Mouse (Mus musculus) spleen, adult 18-20 months (tissue): ENCODE results near the gene Dysf.
"Not testable (repeated sequence)": the region's sequence is repeated elsewhere in the genome, so short reads cannot be mapped to it uniquely, and the experiment has no call there.

ENCODE experiments used
- DNase-seq, 2 experiments: peaks; one replicate each; pipeline ENCODE4 v3.0.0; 2022; ENCODE audit warnings: mixed read lengths in 2 of 2

Gene Dysf

GRCm38 (mm10) chr6:84008363-84009171 lies at the start of gene Dysf:
Gene Dysf (plus strand): TSS chr6:84008590.
- no peak for DNase-seq

DNA sequence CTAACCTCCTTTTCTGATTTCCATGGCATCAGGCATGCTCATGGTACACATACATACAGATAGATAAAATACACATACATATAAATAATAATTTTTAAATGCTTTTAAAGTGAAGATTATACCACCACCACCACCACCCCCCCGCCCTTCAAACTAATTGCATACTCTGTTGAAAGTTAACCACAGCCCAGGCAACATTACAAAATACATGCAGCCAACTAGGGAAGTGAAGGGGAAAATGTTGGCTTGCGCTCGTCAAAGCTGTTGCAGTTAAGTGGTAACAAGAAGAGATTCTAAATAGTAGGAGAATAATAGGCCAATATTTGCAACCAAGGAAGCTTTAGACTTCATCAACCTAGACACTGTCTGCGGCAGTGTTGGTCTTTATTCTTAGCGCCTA lies 20.7 kb upstream of the Dysf start:
- no peak for DNase-seq

DNA sequence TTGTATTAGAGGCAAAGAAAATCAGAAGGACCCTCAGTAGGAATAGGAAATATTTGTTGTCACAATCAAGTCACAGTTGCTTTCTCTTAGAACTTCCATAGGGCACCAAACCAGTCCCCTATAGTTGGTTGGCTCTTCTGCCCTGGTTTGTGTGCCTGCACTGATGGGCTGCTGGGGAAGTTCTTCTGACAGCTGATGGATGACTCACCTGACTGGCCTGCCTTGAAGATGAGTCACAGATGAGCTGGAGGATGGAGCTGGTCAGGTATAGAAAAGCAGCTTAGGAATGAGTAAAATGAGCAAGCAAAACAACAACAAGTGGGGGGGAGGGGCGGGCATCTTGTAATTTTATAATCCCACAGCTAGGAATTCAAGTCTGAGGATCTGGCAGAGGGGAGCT lies 5.7 kb upstream of the Dysf start:
- DNase-seq: no peak

DNA sequence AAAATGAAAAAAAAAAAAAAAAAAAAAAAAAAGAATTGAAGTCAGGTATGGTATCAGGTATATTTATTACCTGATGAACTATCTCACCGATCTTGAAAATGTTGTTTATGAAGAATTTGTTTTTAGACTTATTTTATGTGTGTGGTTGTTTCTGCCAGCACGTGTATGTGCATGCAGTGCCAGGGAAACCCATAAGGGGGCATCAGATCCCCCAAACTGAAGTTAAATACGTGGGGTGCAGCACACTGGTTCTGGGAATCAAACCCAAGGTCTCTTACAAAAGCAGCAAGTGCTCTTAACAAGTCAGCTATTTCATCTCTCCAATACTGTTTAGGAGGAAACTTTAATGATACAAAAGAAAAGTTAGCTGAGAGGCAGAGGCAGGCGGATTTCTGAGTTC lies 4.1 kb upstream of the Dysf start:
- no peak for DNase-seq

DNA sequence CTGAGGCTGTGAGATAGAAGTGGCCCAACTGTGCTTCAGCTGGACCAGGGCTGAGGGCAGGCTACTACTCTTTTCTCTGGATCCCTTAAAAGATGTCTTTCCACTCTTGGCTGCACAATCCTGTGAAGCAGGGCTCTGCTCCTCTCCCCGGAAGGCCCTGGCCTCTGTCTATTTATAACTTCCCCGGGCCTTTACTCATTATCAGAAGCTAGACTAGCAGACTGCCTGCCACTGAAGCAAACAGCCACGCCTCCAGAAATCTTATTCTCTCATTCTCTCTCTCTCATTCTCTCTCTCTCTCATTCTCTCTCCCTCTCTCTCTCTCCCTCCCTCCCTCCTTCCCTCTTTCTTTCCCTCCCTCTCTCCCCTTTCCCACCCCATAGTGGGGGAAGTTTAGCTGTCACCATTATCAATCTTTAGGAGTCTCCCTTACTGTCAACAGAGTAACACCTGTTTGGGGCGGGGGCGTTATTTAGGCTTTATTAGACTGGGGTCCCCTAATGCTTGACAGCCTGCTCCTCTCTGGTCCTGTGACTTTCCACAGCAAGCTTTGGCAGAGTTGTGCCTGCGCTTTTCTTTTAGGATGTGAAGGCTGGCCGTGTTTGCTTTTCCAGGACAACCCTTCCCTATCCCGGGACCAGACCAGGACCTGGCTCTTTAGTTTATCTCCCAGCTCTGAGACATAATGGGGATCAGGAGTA lies 932 bp downstream of the Dysf start:
- DNase-seq: no peak

DNA sequence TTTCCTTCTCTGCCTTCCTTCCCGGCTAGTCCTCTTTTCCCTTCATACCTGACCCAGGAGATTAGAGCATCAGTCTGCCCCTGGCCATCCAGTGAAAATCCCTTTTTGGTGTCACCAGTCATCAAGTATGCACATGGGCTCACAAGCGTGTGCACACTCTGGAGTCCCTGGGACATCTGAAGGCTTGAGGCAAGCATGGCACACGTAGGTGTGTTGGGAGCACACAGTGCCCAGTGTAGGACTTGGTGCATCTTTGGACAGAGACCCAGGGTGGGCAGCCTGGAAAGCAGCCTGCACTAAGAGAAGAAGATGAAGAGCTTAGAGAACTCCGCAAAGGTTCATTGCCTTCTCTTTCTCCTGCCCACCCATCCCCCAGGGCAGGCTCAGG lies 1.5 kb downstream of the Dysf start:
- DNase-seq: no peak

DNA sequence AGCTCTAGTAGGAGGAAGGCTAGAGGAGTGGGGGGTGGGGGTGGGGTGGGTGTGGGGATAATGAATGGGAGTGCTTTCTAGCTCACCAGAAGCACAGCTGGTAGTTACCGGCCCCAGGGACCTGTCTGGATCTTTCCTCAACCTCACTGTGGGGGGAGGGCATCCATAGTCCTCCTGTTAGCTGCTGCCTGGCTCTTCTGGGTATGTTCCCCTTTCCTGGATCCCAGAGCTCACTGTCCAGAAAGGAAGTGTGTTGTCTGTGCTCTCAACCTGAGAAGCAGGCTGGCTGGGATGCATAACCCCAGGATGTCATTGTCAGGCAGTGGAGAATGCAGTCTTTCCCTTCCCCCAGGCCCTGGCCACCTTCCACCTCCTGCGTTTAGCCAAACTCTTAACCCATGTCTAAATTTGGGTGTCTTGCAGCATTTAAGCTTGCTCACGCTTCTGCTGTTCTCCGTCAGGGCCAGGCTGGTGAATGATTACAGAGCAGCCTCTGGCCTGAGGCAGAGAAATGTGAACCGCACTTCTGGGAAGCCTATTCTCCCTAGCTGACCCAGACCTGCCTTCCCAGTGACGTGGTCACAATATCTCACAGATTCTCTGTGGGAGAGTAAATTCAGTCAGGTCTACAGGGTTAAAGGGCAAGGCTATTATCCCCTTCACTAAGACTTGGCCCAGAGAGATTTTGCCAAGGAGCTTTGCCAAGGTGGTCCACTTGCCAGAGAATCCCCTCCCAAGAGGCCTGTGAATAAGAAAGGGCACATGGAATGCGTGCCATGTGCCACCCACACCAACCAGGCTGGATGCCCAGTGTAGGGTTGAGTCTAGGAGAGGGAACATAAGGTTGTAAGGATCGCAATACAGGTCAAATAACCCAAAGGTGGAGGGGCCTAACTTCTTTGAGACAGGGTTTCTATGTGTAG lies 2.2 kb downstream of the Dysf start:
- no peak for DNase-seq

GRCm38 (mm10) chr6:84014961-84015683 lies 6.7 kb downstream of the Dysf start:
- DNase-seq: not testable (repeated sequence)

DNA sequence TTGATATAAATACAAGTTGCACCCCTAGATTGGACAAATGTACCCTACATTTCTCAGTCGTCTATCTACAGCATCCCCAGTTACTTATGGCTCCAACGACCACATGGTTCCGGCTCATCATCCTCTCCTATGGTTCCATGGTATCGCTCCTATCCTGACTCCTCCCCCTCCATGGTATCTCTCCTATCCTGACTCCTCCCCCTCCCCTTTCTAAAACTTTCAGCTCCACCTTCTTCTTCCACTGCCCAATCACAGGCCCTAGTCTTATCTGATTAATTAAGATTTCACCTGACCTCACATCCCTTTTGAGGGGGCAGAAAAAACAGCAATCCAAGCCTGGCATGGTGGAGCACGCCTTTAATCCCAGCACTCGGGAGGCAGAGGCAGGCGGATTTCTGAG lies 8.5 kb downstream of the Dysf start:
- no peak for DNase-seq

DNA sequence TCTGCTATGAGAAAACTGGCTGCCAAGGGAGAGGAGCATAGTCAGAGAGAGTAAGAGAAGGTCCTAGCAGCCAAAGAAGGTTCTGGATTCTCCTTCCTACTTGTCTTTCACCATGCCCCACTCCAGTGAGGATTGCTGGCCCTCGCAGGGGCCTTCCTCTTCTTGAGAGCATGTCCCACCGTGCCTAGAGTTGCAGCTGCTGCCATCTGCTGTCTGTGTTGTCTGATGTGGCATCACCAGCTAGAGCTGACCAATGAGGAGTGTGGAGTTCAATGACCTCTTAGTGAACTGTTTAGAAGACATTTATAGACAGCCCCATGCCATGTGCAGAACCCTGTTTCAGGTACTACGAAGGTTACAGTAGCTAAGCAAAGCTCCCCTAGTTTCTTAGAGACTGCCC lies 9.0 kb downstream of the Dysf start:
- no peak for DNase-seq

- DNase-seq: peak in 1 of 2 experiments; percentile 6
Observed at GRCm38 (mm10) chr6:84018906-84019550, 10.6 kb downstream of the Dysf start.

GRCm38 (mm10) chr6:84020002-84020401 lies 11.6 kb downstream of the Dysf start:
- DNase-seq: no peak

- DNase-seq: no peak
Observed at GRCm38 (mm10) chr6:84021990-84022389, 13.6 kb downstream of the Dysf start.

GRCm38 (mm10) chr6:84025636-84026035 lies 17.2 kb downstream of the Dysf start:
- DNase-seq: no peak

DNA sequence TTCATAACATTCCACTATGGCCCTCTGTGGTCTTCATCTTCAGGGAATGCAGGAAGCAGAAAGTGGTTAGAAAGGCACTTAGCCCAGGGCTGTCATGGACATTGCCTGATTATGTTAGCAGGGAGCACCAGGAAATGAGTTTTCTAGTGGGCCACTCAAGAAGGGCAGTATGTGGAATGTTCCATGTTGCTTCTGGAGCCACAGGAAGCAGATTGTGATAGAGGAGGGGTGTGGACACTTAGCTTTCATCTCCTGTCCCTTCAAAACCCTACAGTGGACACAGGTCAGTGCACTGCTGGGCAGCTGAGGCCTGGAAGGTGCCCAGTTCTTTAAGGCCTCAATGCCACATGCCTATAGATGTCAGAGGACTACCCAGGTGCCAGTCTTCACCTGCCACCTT lies 20.4 kb downstream of the Dysf start:
- DNase-seq: no peak

GRCm38 (mm10) chr6:84029775-84030174 lies 21.4 kb downstream of the Dysf start:
- DNase-seq: no peak

GRCm38 (mm10) chr6:84032516-84032915 lies 24.1 kb downstream of the Dysf start:
- not testable (repeated sequence) for DNase-seq

DNA sequence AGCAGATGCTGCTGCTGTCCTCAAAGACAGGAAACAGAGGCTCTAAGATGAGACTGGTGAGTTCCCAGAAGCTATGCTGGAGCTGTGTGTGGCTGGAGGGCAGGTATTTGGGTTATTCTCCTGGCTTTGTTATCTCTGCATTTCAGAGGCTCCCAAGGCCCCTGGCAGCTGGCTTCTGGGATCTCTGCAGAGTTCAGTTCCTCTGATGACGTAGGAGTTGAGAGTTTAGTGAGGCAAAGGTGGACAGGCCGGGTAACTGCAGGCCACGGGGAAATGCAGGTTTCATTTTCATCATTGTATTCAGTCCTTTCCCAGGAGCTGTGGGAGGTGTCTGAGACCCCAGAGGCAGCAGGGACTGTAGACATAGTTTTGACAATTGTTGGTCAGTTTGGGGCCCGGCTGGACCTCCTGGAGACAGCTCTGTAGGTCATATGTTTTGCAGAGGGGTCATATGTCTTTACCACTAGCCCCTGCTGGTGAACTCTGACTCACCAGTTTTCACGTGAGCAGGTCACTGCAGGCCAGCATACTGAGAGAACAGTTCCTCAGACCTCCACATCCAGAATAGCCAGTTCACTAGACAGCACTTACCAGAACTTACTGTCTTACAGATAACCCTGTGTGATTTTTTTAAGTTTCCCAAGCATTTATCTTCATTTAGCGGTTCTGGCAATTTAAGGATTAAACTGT lies 35.0 kb downstream of the Dysf start:
- no peak for DNase-seq

- no peak for DNase-seq
Observed at GRCm38 (mm10) chr6:84044679-84045078, 36.3 kb downstream of the Dysf start.

DNA sequence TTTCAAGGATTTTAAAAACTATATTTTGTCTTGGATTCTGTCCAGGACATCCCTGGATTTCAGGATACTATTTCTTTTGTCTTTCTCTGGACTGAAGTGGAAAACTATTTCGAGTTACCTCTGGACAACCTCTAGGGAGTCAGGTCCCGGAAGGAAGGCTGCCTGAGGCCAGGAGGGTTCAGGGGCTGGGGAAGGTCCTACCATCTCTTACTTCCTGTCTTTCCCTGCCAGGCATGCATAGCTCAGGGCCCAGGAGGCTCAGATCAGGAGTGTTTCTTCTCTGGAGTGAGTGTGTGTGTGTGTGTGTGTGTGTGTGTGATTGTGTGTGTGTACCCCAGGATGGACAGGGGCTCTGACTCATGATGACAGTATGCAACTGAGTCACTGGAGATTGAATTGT lies 40.5 kb downstream of the Dysf start:
- DNase-seq: no peak

DNA sequence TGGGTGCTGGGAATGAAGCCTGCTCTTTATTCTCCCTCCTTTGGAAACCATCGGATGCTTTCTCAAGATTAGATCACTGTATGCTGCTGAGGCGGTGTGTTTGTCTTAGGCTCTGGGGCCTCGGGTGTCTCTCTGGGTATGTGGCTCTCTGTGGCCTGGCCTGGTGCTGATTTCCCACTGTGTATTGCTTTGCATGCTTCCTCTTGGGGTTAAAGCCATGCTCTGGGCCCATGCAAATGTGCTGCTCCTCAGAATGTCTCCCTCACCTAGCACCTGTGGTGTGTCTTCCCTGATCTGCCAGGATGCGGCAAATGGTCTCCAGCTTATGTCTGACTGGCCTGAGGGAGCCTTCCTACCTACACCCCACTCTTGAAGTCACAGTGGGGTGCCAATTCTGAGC lies 41.8 kb downstream of the Dysf start:
- DNase-seq: no peak
